Mouse (Mus musculus) lung, postnatal 36 days (tissue): ENCODE data around the gene Ccdc188.
A peak's percentile ranks its signal among the peaks of the same experiment; 100 is the strongest.

Experiments
- DNase-seq: peaks from one replicate; pipeline ENCODE4 v3.0.0; 2022; ENCODE audit warnings: mixed read lengths

The Ccdc188 gene

GRCm38 (mm10) chr16:18203430-18204091 lies 14.1 kb upstream of the Ccdc188 start:
- DNase-seq, result no peak

GRCm38 (mm10) chr16:18210701-18211416 lies 6.8 kb upstream of the Ccdc188 start:
- peak; percentile 82 for DNase-seq

GRCm38 (mm10) chr16:18211417-18212171 lies 6.1 kb upstream of the Ccdc188 start:
- peak; percentile 89 for DNase-seq

- DNase-seq, result no peak
Observed at GRCm38 (mm10) chr16:18213689-18214088, 4.0 kb upstream of the Ccdc188 start.

- DNase-seq, result peak; percentile 18
Observed at GRCm38 (mm10) chr16:18214858-18215257, 2.8 kb upstream of the Ccdc188 start.

GRCm38 (mm10) chr16:18218580-18218996 lies 909 bp downstream of the Ccdc188 start:
- no peak for DNase-seq

- no peak for DNase-seq
Observed at GRCm38 (mm10) chr16:18220001-18220400, 2.3 kb downstream of the Ccdc188 start.

- DNase-seq, result no peak
Observed at GRCm38 (mm10) chr16:18220856-18221542, 3.3 kb downstream of the Ccdc188 start.

- no peak for DNase-seq
Observed at GRCm38 (mm10) chr16:18221543-18221898, 3.8 kb downstream of the Ccdc188 start.

GRCm38 (mm10) chr16:18222188-18222587 lies 4.5 kb downstream of the Ccdc188 start:
- no peak for DNase-seq

- DNase-seq, result no peak
Observed at GRCm38 (mm10) chr16:18227187-18227586, 9.5 kb downstream of the Ccdc188 start.

GRCm38 (mm10) chr16:18227897-18228422 lies 10.3 kb downstream of the Ccdc188 start:
- DNase-seq, result no peak

GRCm38 (mm10) chr16:18228856-18229255 lies 11.2 kb downstream of the Ccdc188 start:
- DNase-seq, result no peak

- peak; percentile 15 for DNase-seq
Observed at GRCm38 (mm10) chr16:18229622-18230021, 11.9 kb downstream of the Ccdc188 start.

- DNase-seq, result no peak
Observed at GRCm38 (mm10) chr16:18230617-18231016, 12.9 kb downstream of the Ccdc188 start.

GRCm38 (mm10) chr16:18231047-18231446 lies 13.4 kb downstream of the Ccdc188 start:
- no peak for DNase-seq

GRCm38 (mm10) chr16:18231451-18231850 lies 13.8 kb downstream of the Ccdc188 start:
- DNase-seq, result no peak

- DNase-seq, result no peak
Observed at GRCm38 (mm10) chr16:18233451-18233850, 15.8 kb downstream of the Ccdc188 start.

GRCm38 (mm10) chr16:18233919-18234670 lies 16.4 kb downstream of the Ccdc188 start:
- peak; percentile 7 for DNase-seq

GRCm38 (mm10) chr16:18234671-18235388 lies 17.2 kb downstream of the Ccdc188 start, which contains the start of gene Zdhhc8:
Gene Zdhhc8, minus strand, starts transcription at chr16:18235136.
- peak; percentile 82 for DNase-seq

GRCm38 (mm10) chr16:18235389-18236065 lies 17.8 kb downstream of the Ccdc188 start:
- DNase-seq, result peak; percentile 70
